Mouse (Mus musculus) liver, embryonic 16.5 days (tissue): ENCODE results near the gene Gna14. TPM values are rescaled to one million over a fixed set of nuclear protein-coding genes. Genes with fewer than 3 reads are reported as not detected.

Source experiments
- ATAC-seq: fragments of 200-750 bp; cut with Nextera tagmentation; 2 replicates; pipeline ENCODE4 v1.8.0; 2017; ENCODE audit warnings: low read depth, mild to moderate bottlenecking, moderate number of reproducible peaks, moderate library complexity
- H3K27ac ChIP-seq: fragments of 300-500 bp; sonication (generic); 2 replicates; pipeline ENCODE4 v1.5.1; 2014; ENCODE audit warnings: mild to moderate bottlenecking, low read length
- H3K27me3 ChIP-seq: fragments of 300-500 bp; sonication (generic); 2 replicates; pipeline ENCODE4 v1.6.1; 2014; ENCODE audit warnings: low read depth, low read length, mixed read lengths; ENCODE audit not compliant: control insufficient read depth, insufficient read depth
- H3K36me3 ChIP-seq: fragments of 300-500 bp; sonication (generic); 2 replicates; pipeline ENCODE4 v1.6.1; 2014; ENCODE audit warnings: mild to moderate bottlenecking; ENCODE audit not compliant: control insufficient read depth, insufficient read depth
- H3K4me1 ChIP-seq: fragments of 300-500 bp; sonication (generic); 2 replicates; pipeline ENCODE4 v1.6.1; 2014; ENCODE audit warnings: low read depth, low read length, mixed read lengths; ENCODE audit not compliant: control insufficient read depth
- H3K4me2 ChIP-seq: fragments of 300-500 bp; sonication (generic); 2 replicates; pipeline ENCODE4 v1.6.1; 2014; ENCODE audit warnings: low read depth, low read length, mixed read lengths
- H3K4me3 ChIP-seq: fragments of 300-500 bp; sonication (generic); 2 replicates; pipeline ENCODE4 v1.5.1; 2014; ENCODE audit warnings: low read depth, mild to moderate bottlenecking, low read length
- H3K9ac ChIP-seq: fragments of 300-500 bp; sonication (generic); 2 replicates; pipeline ENCODE4 v1.6.1; 2014; ENCODE audit warnings: low read depth, low read length
- H3K9me3 ChIP-seq: fragments of 300-500 bp; sonication (generic); replicated peaks from 2 replicates; pipeline ENCODE4 v1.6.1; 2016; ENCODE audit warnings: low read length; ENCODE audit not compliant: control insufficient read depth
- WGBS: fragments of 180-500 bp; shearing (Covaris S2); extraction: QIAGEN DNeasy Blood & Tissue Kit; methylation state at CpG from one replicate; pipeline ENCODE4 v1.1.7; 2014; ENCODE audit not compliant: insufficient replicate concordance; 5-methylcytosine and 5-hydroxymethylcytosine counted together
- polyA plus RNA-seq: library from polyadenylated mRNA; unstranded; fragments of >200 nt; fragmentation: Nextera tagmentation; extraction: Ambion mirVana; gene quantifications from 2 replicates; pipeline ENCODE4 v1.2.1, GENCODE M21; 2015

Gene Gna14
- polyA plus RNA-seq, 1 experiment from 2014 or later, result 0.72 TPM

DNA sequence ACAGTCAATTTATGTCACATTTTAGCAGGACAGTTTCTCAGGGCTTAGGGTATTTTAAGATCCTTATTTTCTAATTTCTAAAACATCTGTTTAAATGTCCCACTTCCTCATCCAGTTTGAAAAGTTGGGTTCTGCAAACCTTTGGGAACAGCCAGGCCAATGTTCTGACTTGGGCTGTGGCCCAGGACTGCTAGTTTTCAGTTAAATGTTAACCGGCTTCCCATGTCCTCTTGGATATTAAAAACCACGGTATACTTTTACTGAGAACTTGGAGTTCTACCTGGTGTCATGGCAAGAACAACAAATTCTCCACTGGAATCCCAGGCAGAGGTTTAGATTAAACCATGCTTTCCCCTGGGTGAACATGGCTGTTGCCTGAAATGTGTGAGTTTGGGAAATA is 102.9 kb downstream of the Gna14 start:
- Histone ChIP-seq H3K4me2 (no peak overlapping the region), H3K9ac (no peak overlapping the region), H3K9me3 (no peaks in the 10 kb centered on the region), H3K4me3 (no peak overlapping the region), H3K27me3 (no peaks in the 10 kb centered on the region), H3K4me1 (no peaks in the 10 kb centered on the region), H3K27ac (no peak overlapping the region), H3K36me3 (no peaks in the 10 kb centered on the region)
- WGBS, result 66% methylated on average over 2 of the region's 2 CpGs
- ATAC-seq, result no peak

DNA sequence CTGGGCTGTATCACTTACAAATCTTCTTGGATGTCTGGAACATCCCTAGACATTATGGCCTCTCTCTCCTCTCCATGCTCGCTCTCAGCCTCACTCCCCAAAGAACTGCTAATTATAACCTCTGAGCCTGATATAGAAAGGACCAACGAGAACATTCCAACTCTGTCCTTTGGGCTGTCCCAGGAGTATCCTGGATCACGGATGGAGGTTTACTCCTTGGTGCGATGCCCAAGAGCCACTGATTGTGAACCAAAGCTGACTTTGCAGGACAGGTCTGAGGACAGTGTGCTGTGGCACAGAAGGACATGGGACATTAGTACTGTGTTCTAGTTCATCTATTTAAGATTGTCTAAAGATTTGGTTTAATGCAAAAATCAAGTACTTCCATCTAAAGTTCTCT is 108.1 kb downstream of the Gna14 start:
- no peak overlapping the region for H3K4me3 ChIP-seq
- ATAC-seq, result no peak
- no peaks in the 10 kb centered on the region for H3K36me3 ChIP-seq
- H3K9me3 ChIP-seq, result no peaks in the 10 kb centered on the region
- 67% methylated on average over 4 of the region's 4 CpGs for WGBS
- no peak overlapping the region for H3K27ac ChIP-seq
- no peak overlapping the region for H3K9ac ChIP-seq
- H3K27me3 ChIP-seq, result no peaks in the 10 kb centered on the region
- H3K4me2 ChIP-seq, result no peak overlapping the region
- no peaks in the 10 kb centered on the region for H3K4me1 ChIP-seq

DNA sequence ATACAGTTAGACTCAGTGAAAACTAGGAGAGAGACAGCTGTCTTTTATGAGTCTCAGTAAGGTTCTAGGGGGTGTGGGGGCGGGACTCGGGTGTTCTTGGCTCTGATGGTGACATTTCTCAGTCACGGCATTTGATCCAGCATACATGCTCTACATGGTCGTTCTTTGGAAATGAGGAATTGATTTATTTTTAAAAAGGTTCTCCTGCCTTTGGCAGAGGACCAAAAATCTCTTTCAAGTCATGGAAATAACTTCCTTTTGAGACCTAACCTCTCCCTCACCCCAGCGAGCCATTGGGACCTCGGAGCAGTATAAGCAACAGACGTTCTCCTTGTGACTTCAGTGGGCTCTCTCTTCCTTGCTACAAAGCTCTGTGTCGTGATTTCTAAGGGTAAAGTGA is 121.4 kb downstream of the Gna14 start:
- no peak overlapping the region for H3K4me3 ChIP-seq
- H3K9ac ChIP-seq, result no peak overlapping the region
- H3K4me2 ChIP-seq, result no peak overlapping the region
- no peak overlapping the region for H3K27ac ChIP-seq
- no peaks in the 10 kb centered on the region for H3K27me3 ChIP-seq
- no peaks in the 10 kb centered on the region for H3K9me3 ChIP-seq
- no peaks in the 10 kb centered on the region for H3K4me1 ChIP-seq
- no peak for ATAC-seq
- H3K36me3 ChIP-seq, result no peaks in the 10 kb centered on the region
- 70% methylated on average over 8 of the region's 8 CpGs for WGBS

DNA sequence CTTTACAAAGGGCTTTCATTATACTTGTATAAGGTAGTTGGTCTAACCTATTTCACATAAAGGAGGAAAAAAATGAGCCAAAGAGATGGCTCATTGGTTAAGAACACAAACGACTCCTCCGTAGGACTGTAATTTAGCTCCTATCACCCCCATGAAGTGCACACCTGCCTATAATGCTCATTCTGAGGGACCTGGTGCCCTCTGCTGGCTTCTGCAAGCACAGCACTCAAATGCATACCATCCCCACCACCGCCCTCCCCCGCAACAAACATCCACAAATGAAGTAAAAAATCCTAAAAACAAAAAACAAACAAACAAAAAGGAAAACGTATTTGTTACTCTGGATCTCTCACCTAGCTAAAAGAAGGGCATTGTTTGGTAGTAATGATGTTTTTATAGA is 122.4 kb downstream of the Gna14 start:
- no peak for ATAC-seq
- no peak overlapping the region for H3K9ac ChIP-seq
- H3K4me1 ChIP-seq, result no peaks in the 10 kb centered on the region
- no peaks in the 10 kb centered on the region for H3K9me3 ChIP-seq
- no peaks in the 10 kb centered on the region for H3K36me3 ChIP-seq
- WGBS, result 64% methylated on average over 5 of the region's 5 CpGs
- no peak overlapping the region for H3K4me3 ChIP-seq
- no peaks in the 10 kb centered on the region for H3K27me3 ChIP-seq
- H3K27ac ChIP-seq, result no peak overlapping the region
- H3K4me2 ChIP-seq, result no peak overlapping the region

DNA sequence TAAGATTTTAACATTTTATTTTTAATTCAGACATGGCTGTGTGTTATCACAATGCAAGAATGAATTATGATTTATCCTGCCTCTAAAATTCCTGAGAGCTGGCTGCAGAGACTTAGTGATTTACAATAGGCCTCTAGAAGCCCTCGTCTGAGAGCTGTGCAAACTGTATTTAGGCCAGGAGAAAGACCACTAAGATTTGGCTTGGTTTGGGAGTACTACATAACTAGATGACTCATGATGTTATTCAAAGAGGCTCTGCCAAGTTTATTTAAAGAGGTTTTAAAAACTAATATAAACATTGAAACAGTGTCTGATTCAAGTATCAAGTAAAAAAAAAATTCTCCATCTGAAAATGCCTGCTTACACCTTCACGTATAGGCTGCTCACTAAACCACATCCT is 123.0 kb downstream of the Gna14 start:
- Histone ChIP-seq H3K36me3 (no peaks in the 10 kb centered on the region), H3K27me3 (no peaks in the 10 kb centered on the region)
- ATAC-seq, result no peak

DNA sequence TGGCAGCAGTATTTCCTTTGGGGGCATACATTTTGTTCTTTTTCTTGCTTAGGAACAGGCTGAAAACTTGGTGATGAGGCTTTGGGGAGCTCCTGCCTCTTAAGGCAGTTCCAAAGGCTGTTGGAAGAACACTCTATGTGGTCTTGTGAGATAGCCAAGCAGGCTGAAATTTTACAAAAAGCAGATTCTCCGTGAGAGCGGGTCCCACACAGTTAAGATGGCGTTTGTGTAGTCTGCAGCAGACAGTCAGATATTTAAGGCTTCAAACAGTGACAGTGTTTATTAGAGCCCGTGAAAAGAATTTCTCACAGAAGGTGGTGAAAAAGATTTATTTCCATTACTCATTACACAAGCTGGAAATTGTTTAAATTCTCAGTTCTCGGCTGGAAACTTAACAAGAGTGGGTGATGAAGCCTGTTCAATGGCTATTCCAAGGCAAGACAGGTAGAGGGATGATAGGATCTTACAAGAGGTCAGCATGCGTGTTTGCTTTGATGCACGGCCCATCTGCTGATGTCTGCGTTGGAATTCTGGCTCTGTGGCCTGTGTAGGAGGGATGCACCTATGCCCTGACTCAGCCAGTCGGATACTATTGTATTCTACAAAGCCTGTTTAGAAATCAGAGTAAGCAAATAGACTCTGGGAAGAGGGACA is 123.8 kb downstream of the Gna14 start:
- no peaks in the 10 kb centered on the region for H3K9me3 ChIP-seq
- 60% methylated on average over 9 of the region's 9 CpGs for WGBS
- H3K27me3 ChIP-seq, result no peaks in the 10 kb centered on the region
- ATAC-seq, result no peak
- H3K4me1 ChIP-seq, result no peaks in the 10 kb centered on the region
- H3K36me3 ChIP-seq, result no peaks in the 10 kb centered on the region
- no peak overlapping the region for H3K4me3 ChIP-seq
- no peak overlapping the region for H3K4me2 ChIP-seq
- H3K27ac ChIP-seq, result no peak overlapping the region
- no peak overlapping the region for H3K9ac ChIP-seq

More for the DNA sequence above, 123.0 kb downstream of the Gna14 start:
- no peak overlapping the region for H3K4me2 ChIP-seq
- no peak overlapping the region for H3K9ac ChIP-seq
- H3K27ac ChIP-seq, result no peak overlapping the region
- 72% methylated on average over 2 of the region's 2 CpGs for WGBS
- H3K4me3 ChIP-seq, result no peak overlapping the region
- no peaks in the 10 kb centered on the region for H3K9me3 ChIP-seq
- no peaks in the 10 kb centered on the region for H3K4me1 ChIP-seq

DNA sequence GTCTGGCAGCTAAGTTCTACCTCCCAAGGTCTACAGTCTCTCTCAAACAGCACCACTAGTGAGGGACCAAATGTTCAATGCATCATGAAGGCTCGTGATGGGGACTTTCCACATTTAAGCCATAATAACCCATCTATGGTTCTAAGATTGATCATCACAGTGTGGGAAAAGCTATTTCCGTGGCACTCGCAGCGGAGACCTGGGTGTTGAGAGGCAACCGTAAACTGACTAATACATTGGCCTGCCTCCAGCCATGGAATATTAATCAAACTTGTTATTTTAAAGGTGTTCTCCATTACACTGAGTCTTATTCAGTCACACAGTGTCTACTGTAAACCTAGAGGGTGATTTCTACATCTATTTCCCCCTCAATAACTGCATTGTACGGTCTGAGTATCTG is 127.1 kb downstream of the Gna14 start:
- H3K27ac ChIP-seq, result no peak overlapping the region
- ATAC-seq, result no peak
- H3K9me3 ChIP-seq, result no peaks in the 10 kb centered on the region
- H3K36me3 ChIP-seq, result no peaks in the 10 kb centered on the region
- no peaks in the 10 kb centered on the region for H3K27me3 ChIP-seq
- no peak overlapping the region for H3K4me2 ChIP-seq
- 78% methylated on average over 6 of the region's 6 CpGs for WGBS
- no peaks in the 10 kb centered on the region for H3K4me1 ChIP-seq
- no peak overlapping the region for H3K4me3 ChIP-seq
- H3K9ac ChIP-seq, result no peak overlapping the region

DNA sequence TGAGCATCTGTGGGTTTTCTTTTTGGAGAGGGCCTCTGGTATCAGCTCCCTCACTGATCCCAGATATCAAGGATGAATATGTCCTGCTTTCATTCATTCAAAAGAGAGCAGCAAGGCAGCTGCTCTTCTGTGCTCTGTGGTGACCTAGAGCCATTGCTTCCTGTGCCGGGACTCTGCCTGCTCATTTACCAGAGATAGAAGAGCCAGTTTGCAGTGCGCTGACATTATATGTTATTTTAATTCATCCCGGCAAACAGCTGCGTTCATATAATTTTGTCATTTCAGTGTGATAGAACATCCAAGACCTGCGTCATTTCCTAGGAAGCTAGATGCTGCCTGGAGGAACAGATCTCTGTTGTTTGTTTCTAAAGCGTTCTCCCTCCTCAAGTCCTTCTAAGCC is 141.2 kb downstream of the Gna14 start:
- no peak for ATAC-seq

DNA sequence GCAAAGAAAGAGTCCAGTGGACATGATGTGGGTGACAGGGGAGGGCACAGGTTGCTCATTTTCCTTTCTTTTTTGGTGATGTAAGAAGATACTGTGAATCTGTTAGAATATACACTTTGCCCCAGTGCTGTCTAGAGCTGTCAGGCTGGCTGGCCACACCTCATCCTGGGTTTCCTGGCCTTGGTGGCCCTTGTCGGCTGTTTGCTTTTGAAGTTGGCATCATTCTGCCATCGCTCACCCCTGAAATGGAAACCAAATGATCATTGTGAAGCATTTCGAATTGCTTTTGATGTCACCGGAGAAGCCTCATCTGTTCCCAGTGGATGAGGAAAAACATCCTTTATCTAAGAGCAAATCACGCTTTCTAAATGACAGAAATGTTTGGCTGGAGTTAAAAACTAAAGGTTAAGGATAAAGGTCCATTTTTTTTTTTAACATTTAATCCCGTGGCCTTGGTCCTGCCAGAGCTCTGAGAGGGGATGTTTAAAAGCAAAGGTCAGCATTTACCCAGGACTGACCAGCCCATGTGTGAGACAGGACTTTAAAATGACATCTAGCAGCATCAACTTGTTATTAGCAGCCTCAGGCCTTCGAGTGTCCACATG is 144.2 kb downstream of the Gna14 start:
- Histone ChIP-seq H3K4me2 (no peak overlapping the region), H3K9ac (no peak overlapping the region)

More for the DNA sequence above, 141.2 kb downstream of the Gna14 start:
- Histone ChIP-seq H3K4me1 (no peaks in the 10 kb centered on the region), H3K4me2 (no peak overlapping the region), H3K9me3 (no peaks in the 10 kb centered on the region), H3K27ac (no peak overlapping the region), H3K9ac (no peak overlapping the region), H3K4me3 (no peak overlapping the region), H3K27me3 (no peaks in the 10 kb centered on the region), H3K36me3 (no peaks in the 10 kb centered on the region)
- WGBS, result 68% methylated on average over 6 of the region's 6 CpGs

More for the DNA sequence above, 144.2 kb downstream of the Gna14 start:
- no peaks in the 10 kb centered on the region for H3K36me3 ChIP-seq
- no peak for ATAC-seq
- H3K4me3 ChIP-seq, result no peak overlapping the region
- WGBS, result 59% methylated on average over 7 of the region's 7 CpGs
- no peak overlapping the region for H3K27ac ChIP-seq
- H3K4me1 ChIP-seq, result no peaks in the 10 kb centered on the region
- no peaks in the 10 kb centered on the region for H3K27me3 ChIP-seq
- no peaks in the 10 kb centered on the region for H3K9me3 ChIP-seq
